Mouse (Mus musculus) small intestine, adult 2 months (tissue): ENCODE measurements around the gene Lrp3. TPM values are rescaled to one million over a fixed set of nuclear protein-coding genes. Genes with fewer than 3 reads are reported as not detected.

ENCODE experiments used
- H3K27ac ChIP-seq: fragments of 200-500 bp; 2 replicates; pipeline ENCODE4 v1.5.1; 2012; ENCODE audit warnings: low read depth, low read length, control low read depth, inconsistent platforms; ENCODE audit not compliant: insufficient read depth
- H3K27me3 ChIP-seq: fragments of 200-500 bp; 2 replicates; pipeline ENCODE4 v1.6.1; 2012; ENCODE audit warnings: mild to moderate bottlenecking, moderate library complexity, low read length, inconsistent platforms; ENCODE audit not compliant: control insufficient read depth, insufficient read depth
- H3K36me3 ChIP-seq: fragments of 200-500 bp; 2 replicates; pipeline ENCODE4 v1.6.1; 2012; ENCODE audit warnings: mild to moderate bottlenecking, low read length, control low read depth, inconsistent platforms; ENCODE audit not compliant: control insufficient read depth, insufficient read depth
- H3K4me1 ChIP-seq: fragments of 200-500 bp; 2 replicates; pipeline ENCODE4 v1.6.1; 2012; ENCODE audit warnings: low read length, inconsistent platforms, mixed read lengths; ENCODE audit not compliant: control insufficient read depth, insufficient read depth, insufficient read length
- H3K4me3 ChIP-seq: fragments of 200-500 bp; 2 replicates; pipeline ENCODE4 v1.5.1; 2012; ENCODE audit warnings: low read depth, mild to moderate bottlenecking, control low read depth, inconsistent platforms, low read length, moderate library complexity
- CTCF ChIP-seq: fragments of 200-500 bp; IDR thresholded peaks from 2 replicates; pipeline ENCODE4 v1.5.1; 2012; ENCODE audit warnings: low read depth, mild to moderate bottlenecking, control low read depth, inconsistent platforms, low read length, moderate library complexity, mixed read lengths; ENCODE audit not compliant: insufficient replicate concordance, insufficient read length; ENCODE audit errors: extremely low read depth
- POLR2A ChIP-seq: fragments of 200-500 bp; IDR thresholded peaks from 2 replicates; pipeline ENCODE4 v1.6.1; 2012; ENCODE audit warnings: low read depth, mild to moderate bottlenecking, control low read depth, inconsistent platforms, low read length, moderate library complexity
- WGBS: fragments of 180-500 bp; shearing (Covaris S2); methylation state at CpG from one replicate; pipeline ENCODE4 v1.1.7; 2018; 5-methylcytosine and 5-hydroxymethylcytosine counted together
- polyA plus RNA-seq: library from polyadenylated mRNA; depleted of rRNA; stranded (reverse); fragments of >200 nt; gene quantifications from 2 replicates; pipeline ENCODE4 v1.2.3, GENCODE M21; 2012

The Lrp3 gene
- polyA plus RNA-seq, 1 experiment = 5.0 TPM

GRCm38 (mm10) chr7:35214442-35215222 is 666 bp downstream of the Lrp3 start:
- no peak for TF ChIP-seq POLR2A
- TF ChIP-seq CTCF = no peak
- 0 out of 2 replicates have a peak, but pooled peaks cover 8% of the 10 kb centered on the region for H3K27me3 ChIP-seq
- no peak overlapping the region for H3K27ac ChIP-seq
- no peaks in the 10 kb centered on the region for H3K36me3 ChIP-seq
- WGBS = 6% methylated on average over 71 of the region's 79 CpGs
- H3K4me3 ChIP-seq = peak overlapping the region; percentile 45
- no peaks in the 10 kb centered on the region for H3K4me1 ChIP-seq

- Histone ChIP-seq H3K4me3 (no peak overlapping the region), H3K36me3 (no peaks in the 10 kb centered on the region), H3K4me1 (no peaks in the 10 kb centered on the region), H3K27me3 (0 out of 2 replicates have a peak, but pooled peaks cover 8% of the 10 kb centered on the region), H3K27ac (no peak overlapping the region)
- 91% methylated on average over 4 of the region's 4 CpGs for WGBS
- TF ChIP-seq POLR2A (no peak), CTCF (no peak)
Measured at GRCm38 (mm10) chr7:35211791-35212190, 3.5 kb downstream of the Lrp3 start.

- Histone ChIP-seq H3K4me1 (no peaks in the 10 kb centered on the region), H3K36me3 (no peaks in the 10 kb centered on the region), H3K27me3 (no peaks in the 10 kb centered on the region), H3K27ac (no peak overlapping the region), H3K4me3 (no peak overlapping the region)
- TF ChIP-seq CTCF (no peak), POLR2A (no peak)
Measured at GRCm38 (mm10) chr7:35199755-35200154, 15.5 kb downstream of the Lrp3 start.

GRCm38 (mm10) chr7:35198981-35199754 is 16.1 kb downstream of the Lrp3 start:
- WGBS = 80% methylated on average over 12 of the region's 12 CpGs
- no peak for TF ChIP-seq POLR2A
- no peak for TF ChIP-seq CTCF
- Histone ChIP-seq H3K36me3 (no peaks in the 10 kb centered on the region), H3K4me1 (no peaks in the 10 kb centered on the region), H3K27ac (no peak overlapping the region), H3K27me3 (no peaks in the 10 kb centered on the region), H3K4me3 (no peak overlapping the region)

- H3K27ac ChIP-seq = no peak overlapping the region
- no peaks in the 10 kb centered on the region for H3K36me3 ChIP-seq
- H3K4me3 ChIP-seq = no peak overlapping the region
- no peaks in the 10 kb centered on the region for H3K4me1 ChIP-seq
- TF ChIP-seq CTCF (no peak), POLR2A (no peak)
- WGBS = 67% methylated on average over 2 of the region's 2 CpGs
- no peaks in the 10 kb centered on the region for H3K27me3 ChIP-seq
Measured at GRCm38 (mm10) chr7:35197022-35197421, 18.3 kb downstream of the Lrp3 start.

GRCm38 (mm10) chr7:35191276-35191675 is 24.0 kb downstream of the Lrp3 start:
- H3K27ac ChIP-seq = no peak overlapping the region
- TF ChIP-seq POLR2A (no peak), CTCF (no peak)
- no peak overlapping the region for H3K4me3 ChIP-seq
- no peaks in the 10 kb centered on the region for H3K4me1 ChIP-seq
- 18% methylated on average over 2 of the region's 2 CpGs for WGBS
- H3K36me3 ChIP-seq = no peaks in the 10 kb centered on the region
- H3K27me3 ChIP-seq = peaks cover 11% of the 10 kb centered on the region

GRCm38 (mm10) chr7:35189699-35190098 is 25.6 kb downstream of the Lrp3 start:
- Histone ChIP-seq H3K36me3 (no peaks in the 10 kb centered on the region), H3K27ac (no peak overlapping the region), H3K4me3 (no peak overlapping the region), H3K4me1 (peaks cover 7% of the 10 kb centered on the region; the same call in 1 of the 2 replicates), H3K27me3 (peaks cover 27% of the 10 kb centered on the region)
- WGBS = 49% methylated on average over 5 of the region's 5 CpGs
- TF ChIP-seq POLR2A (no peak), CTCF (no peak)
